Mouse (Mus musculus) limb, embryonic 14.5 days (tissue): ENCODE data around the gene Agr3. TPM values are rescaled to one million over a fixed set of nuclear protein-coding genes. Genes with fewer than 3 reads are reported as not detected.

ENCODE experiments used
- ATAC-seq: fragments of 200-750 bp; cut with Nextera tagmentation; 2 replicates; pipeline ENCODE4 v1.8.0; 2017; ENCODE audit warnings: low read depth, moderate number of reproducible peaks, moderate TSS enrichment; ENCODE audit not compliant: low FRiP score
- DNase-seq: peaks from one replicate; pipeline ENCODE4 v3.0.0-alpha.2; 2015; ENCODE audit warnings: low spot score
- H3K27ac ChIP-seq: fragments of 300-500 bp; sonication (generic); replicated peaks from 2 replicates; pipeline ENCODE4 v1.5.1; 2014; ENCODE audit warnings: low read depth, mild to moderate bottlenecking, low read length, moderate library complexity, mixed read lengths
- H3K27me3 ChIP-seq: fragments of 300-500 bp; sonication (generic); 2 replicates; pipeline ENCODE4 v1.6.1; 2014; ENCODE audit warnings: low read length, mixed read lengths; ENCODE audit not compliant: control insufficient read depth, insufficient read depth
- H3K36me3 ChIP-seq: fragments of 300-500 bp; sonication (generic); 2 replicates; pipeline ENCODE4 v1.6.1; 2014; ENCODE audit warnings: mild to moderate bottlenecking, low read length, moderate library complexity, mixed read lengths; ENCODE audit not compliant: control insufficient read depth, insufficient read depth
- H3K4me1 ChIP-seq: fragments of 300-500 bp; sonication (generic); 2 replicates; pipeline ENCODE4 v1.6.1; 2014; ENCODE audit warnings: antibody characterized with exemption, low read length, mixed read lengths; ENCODE audit not compliant: control insufficient read depth, insufficient read depth
- H3K4me2 ChIP-seq: fragments of 300-500 bp; sonication (generic); replicated peaks from 2 replicates; pipeline ENCODE4 v1.6.1; 2014; ENCODE audit warnings: low read depth, mild to moderate bottlenecking, low read length, moderate library complexity; ENCODE audit not compliant: severe bottlenecking
- H3K4me3 ChIP-seq: fragments of 300-500 bp; sonication (generic); replicated peaks from 2 replicates; pipeline ENCODE4 v1.5.1; 2014; ENCODE audit warnings: low read length
- H3K9ac ChIP-seq: fragments of 300-500 bp; sonication (generic); 2 replicates; pipeline ENCODE4 v1.6.1; 2014; ENCODE audit warnings: mild to moderate bottlenecking, low read depth, low read length, moderate library complexity; ENCODE audit not compliant: severe bottlenecking
- H3K9me3 ChIP-seq: fragments of 300-500 bp; sonication (generic); 2 replicates; pipeline ENCODE4 v1.6.1; 2016; ENCODE audit warnings: low read length; ENCODE audit not compliant: control insufficient read depth
- POLR2A ChIP-seq: fragments of 200-500 bp; IDR thresholded peaks from 2 replicates; pipeline ENCODE4 v1.8.0; 2012; ENCODE audit warnings: inconsistent platforms, mild to moderate bottlenecking, moderate library complexity, borderline replicate concordance; ENCODE audit not compliant: insufficient read depth, insufficient read length; ENCODE audit errors: extremely low read depth
- WGBS: fragments of 180-500 bp; shearing (Covaris S2); extraction: QIAGEN DNeasy Blood & Tissue Kit; methylation state at CpG from one replicate; pipeline ENCODE4 v1.1.7; 2014; 5-methylcytosine and 5-hydroxymethylcytosine counted together
- polyA plus RNA-seq, 2 experiments: library from polyadenylated mRNA; depleted of rRNA in 1 of 2; stranded (reverse) in 1 of 2; unstranded in 1 of 2; fragments of >200 nt; fragmentation: Nextera tagmentation in 1 of 2; extraction: Ambion mirVana in 1 of 2; gene quantifications; 2 replicates each; pipeline versions ENCODE4 v1.2.1 to v1.2.3; 2012 to 2014

Gene Agr3
- polyA plus RNA-seq, 2 experiments = not detected

DNA sequence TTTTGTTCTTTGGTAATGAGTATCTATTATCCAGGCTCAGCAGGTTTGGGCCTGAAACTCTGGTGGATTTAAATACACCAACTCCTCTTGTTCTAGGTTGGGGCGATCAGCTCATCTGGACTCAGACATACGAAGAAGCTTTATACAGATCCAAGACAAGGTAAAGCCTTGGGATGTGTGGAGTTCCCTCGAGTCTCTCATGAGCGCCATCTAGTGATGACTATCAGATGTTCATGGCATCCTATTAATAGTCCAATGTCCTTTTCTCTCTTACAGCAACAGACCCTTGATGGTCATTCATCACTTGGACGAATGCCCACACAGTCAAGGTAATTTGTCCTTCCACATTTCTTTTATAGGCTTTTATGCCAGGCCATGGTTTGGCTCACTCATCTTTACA is 70.4 kb downstream of the Agr3 start:
- Histone ChIP-seq H3K4me3 (no peak overlapping the region), H3K9ac (no peak overlapping the region), H3K4me2 (no peak overlapping the region), H3K9me3 (no peaks in the 10 kb centered on the region), H3K36me3 (no peaks in the 10 kb centered on the region), H3K4me1 (no peaks in the 10 kb centered on the region), H3K27ac (no peak overlapping the region), H3K27me3 (no peaks in the 10 kb centered on the region)
- DNase-seq (peak; percentile 53), ATAC-seq (no peak)
- WGBS = 32% methylated on average over 5 of the region's 5 CpGs
- no peak for TF ChIP-seq POLR2A

Other genes with a start within 250 kb of the Agr3 start
- 0.29 and 0.38 TPM in 2 replicates for gene Agr2, start 67.3 kb downstream of the Agr3 start, polyA plus RNA-seq (2012; rRNA removed)
- 0.33 TPM in 1 of 2 replicates, not detected in the other for gene Agr2, start 67.3 kb downstream of the Agr3 start, polyA plus RNA-seq (2014; fragmentation: Nextera tagmentation; extraction: Ambion mirVana)
- gene Tspan13, start 116.9 kb downstream of the Agr3 start, polyA plus RNA-seq (2012; rRNA removed) = 34.2 and 40.4 TPM in 2 replicates
- 37.5 and 38.3 TPM in 2 replicates for gene Tspan13, start 116.9 kb downstream of the Agr3 start, polyA plus RNA-seq (2014; fragmentation: Nextera tagmentation; extraction: Ambion mirVana)
- 16.9 and 21.8 TPM in 2 replicates for gene Ankmy2, start 231.5 kb downstream of the Agr3 start, polyA plus RNA-seq (2012; rRNA removed)
- gene Ankmy2, start 231.5 kb downstream of the Agr3 start, polyA plus RNA-seq (2014; fragmentation: Nextera tagmentation; extraction: Ambion mirVana) = 33.8 and 37.8 TPM in 2 replicates
- gene Bzw2, start 232.5 kb downstream of the Agr3 start, polyA plus RNA-seq (2012; rRNA removed) = 81.1 and 112 TPM in 2 replicates
- gene Bzw2, start 232.5 kb downstream of the Agr3 start, polyA plus RNA-seq (2014; fragmentation: Nextera tagmentation; extraction: Ambion mirVana) = 183 and 204 TPM in 2 replicates